Mouse (Mus musculus): ENCODE measurements at regions not wholly inside any gene's neighbourhood (a gene's known extent, or its start where the extent isn't known, plus 50 kb on each side); places are given as distances from the start of the nearest gene placed in this dataset.

DNA sequence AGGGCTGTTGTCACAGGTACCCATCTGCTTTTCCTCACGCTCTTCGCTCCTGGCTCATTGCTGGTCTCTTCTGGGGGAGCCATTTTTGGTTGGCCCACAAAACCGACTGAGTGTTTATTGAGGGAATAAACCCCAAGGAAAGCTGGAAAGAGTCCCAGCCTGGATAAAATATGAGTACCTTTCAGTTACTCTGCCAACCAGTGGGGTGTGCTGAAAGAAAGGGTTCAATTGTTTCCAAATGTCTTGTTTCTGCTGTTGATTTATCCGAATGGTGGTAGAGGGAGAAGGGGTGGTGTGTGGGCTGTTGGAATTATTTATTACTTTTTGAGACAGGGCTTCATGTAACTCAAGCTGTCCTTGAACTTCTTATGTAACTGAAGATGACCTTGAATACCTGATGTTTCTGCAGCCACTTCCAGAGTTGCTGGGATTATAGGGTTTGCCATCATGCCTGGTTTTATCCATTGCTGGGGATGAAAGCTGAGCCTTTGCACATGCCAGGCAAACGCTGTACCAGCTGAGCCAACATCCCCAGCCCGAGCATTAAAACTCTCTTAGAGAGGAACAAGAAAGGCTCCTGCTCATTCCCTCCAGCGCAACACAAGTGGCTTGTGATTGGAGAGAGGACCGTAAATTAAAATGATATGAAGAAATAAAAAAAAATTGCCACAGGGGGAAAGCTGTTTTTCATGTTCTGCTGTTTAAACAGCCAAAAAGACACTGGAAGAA lies 194.1 kb downstream of the Hhipl2 start:
- Histone ChIP-seq H3K9me3 (ENCODE audit: control insufficient read depth, low read length) (no peaks in the 10 kb centered on the region), H3K4me2 (ENCODE audit: low read depth, low read length) (no peak overlapping the region), H3K9ac (ENCODE audit: low read depth, low read length) (no peak overlapping the region), H3K36me3 (ENCODE audit: control insufficient read depth, insufficient read depth, low read length) (no peaks in the 10 kb centered on the region), H3K27ac (ENCODE audit: low read length) (peak overlapping the region; percentile 2; the same call in 1 of the 2 replicates), H3K27me3 (replicated peaks; ENCODE audit: control insufficient read depth, insufficient read depth, low read length) (no peaks in the 10 kb centered on the region), H3K4me3 (ENCODE audit: low read length) (no peak overlapping the region), H3K4me1 (ENCODE audit: control insufficient read depth, insufficient read depth, low read length) (no peaks in the 10 kb centered on the region)
- no peak for ATAC-seq
- 67% methylated on average over 8 of the region's 8 CpGs for WGBS

DNA sequence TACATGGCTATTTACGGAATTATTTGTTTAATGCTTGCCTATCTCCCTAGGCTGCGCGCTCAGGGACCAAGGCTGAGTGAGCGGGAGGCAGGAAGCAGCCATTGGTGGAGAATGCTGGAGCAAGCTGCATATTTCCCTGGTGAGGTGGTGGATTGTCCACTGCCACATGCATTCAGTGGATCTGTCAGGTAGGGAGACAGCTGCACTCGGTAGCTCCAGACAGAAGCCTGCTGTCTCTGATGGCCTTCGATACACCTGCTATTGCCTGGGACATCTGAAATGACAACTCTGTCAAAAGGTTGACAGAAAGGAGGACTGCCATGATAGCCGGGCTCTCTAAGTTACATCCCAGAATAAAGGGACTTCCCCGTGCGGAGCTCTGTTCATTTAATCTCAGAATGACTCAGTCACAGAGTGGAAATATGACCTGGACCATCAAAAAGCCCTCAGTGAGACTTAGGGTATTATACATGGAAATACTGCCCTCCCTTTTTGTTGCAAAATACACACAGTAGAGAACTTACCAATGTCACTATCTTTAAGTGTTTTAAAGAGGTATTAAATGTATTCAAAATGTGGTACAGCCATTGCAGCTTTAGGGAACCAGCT lies 201.5 kb downstream of the Hhipl2 start:
- Histone ChIP-seq H3K4me3 (ENCODE audit: low read length) (no peak overlapping the region), H3K27me3 (replicated peaks; ENCODE audit: control insufficient read depth, insufficient read depth, low read length) (no peaks in the 10 kb centered on the region), H3K9ac (ENCODE audit: low read depth, low read length) (no peak overlapping the region), H3K4me1 (ENCODE audit: control insufficient read depth, insufficient read depth, low read length) (no peaks in the 10 kb centered on the region), H3K9me3 (ENCODE audit: control insufficient read depth, low read length) (no peaks in the 10 kb centered on the region), H3K36me3 (ENCODE audit: control insufficient read depth, insufficient read depth, low read length) (no peaks in the 10 kb centered on the region), H3K4me2 (ENCODE audit: low read depth, low read length) (no peak overlapping the region), H3K27ac (ENCODE audit: low read length) (no peak overlapping the region)
- 82% methylated on average over 9 of the region's 9 CpGs for WGBS
- ATAC-seq, result no peak

DNA sequence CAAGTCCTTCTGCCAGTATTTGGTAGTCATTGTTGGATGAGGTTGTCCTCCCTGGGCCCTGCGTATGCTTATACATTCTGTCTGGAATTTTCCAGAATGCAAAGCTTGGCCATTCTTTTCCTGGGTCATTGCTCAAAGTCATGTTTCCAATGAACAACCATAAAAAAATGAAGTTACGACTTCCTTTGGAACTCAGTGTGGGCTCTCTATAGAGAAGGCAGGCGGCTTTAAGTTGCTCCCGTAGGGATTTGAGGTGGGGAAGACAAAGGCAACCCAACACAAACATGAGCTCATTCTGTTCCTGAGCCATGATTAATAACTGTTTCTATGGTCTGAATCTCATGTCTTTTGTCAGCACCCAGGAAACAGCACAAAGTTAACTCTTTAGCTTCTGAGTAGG lies 204.3 kb downstream of the Hhipl2 start:
- H3K9me3 ChIP-seq (ENCODE audit: control insufficient read depth, low read length), result no peaks in the 10 kb centered on the region
- no peak overlapping the region for H3K27ac ChIP-seq (ENCODE audit: low read length)
- no peaks in the 10 kb centered on the region for H3K27me3 ChIP-seq (replicated peaks; ENCODE audit: control insufficient read depth, insufficient read depth, low read length)
- H3K4me3 ChIP-seq (ENCODE audit: low read length), result no peak overlapping the region
- H3K9ac ChIP-seq (ENCODE audit: low read depth, low read length), result no peak overlapping the region
- no peak for ATAC-seq
- no peak overlapping the region for H3K4me2 ChIP-seq (ENCODE audit: low read depth, low read length)
- no peaks in the 10 kb centered on the region for H3K36me3 ChIP-seq (ENCODE audit: control insufficient read depth, insufficient read depth, low read length)
- 63% methylated on average over 4 of the region's 4 CpGs for WGBS
- H3K4me1 ChIP-seq (ENCODE audit: control insufficient read depth, insufficient read depth, low read length), result no peaks in the 10 kb centered on the region

DNA sequence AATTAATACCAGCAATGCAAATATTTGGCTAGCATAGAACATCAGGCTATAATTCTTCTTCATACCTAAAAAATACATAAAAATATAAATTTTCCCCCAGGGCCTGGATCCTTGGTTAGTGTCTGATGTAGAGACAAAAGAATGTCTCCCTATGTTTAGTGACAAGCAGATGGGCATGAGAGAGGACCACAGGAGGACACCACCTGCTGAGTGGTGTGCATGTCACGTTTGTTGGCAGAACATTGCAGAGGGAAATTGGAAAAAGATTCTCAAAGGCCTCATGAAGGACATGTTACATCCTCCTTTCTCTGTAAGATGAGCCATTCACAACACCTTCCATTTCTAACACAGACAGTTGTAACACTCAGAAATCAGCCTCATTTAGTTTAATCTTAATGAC lies 206.3 kb downstream of the Hhipl2 start:
- Histone ChIP-seq H3K9ac (ENCODE audit: low read depth, low read length) (no peak overlapping the region), H3K36me3 (ENCODE audit: control insufficient read depth, insufficient read depth, low read length) (no peaks in the 10 kb centered on the region), H3K27me3 (replicated peaks; ENCODE audit: control insufficient read depth, insufficient read depth, low read length) (no peaks in the 10 kb centered on the region), H3K4me1 (ENCODE audit: control insufficient read depth, insufficient read depth, low read length) (no peaks in the 10 kb centered on the region), H3K4me3 (ENCODE audit: low read length) (no peak overlapping the region), H3K4me2 (ENCODE audit: low read depth, low read length) (no peak overlapping the region), H3K27ac (ENCODE audit: low read length) (no peak overlapping the region), H3K9me3 (ENCODE audit: control insufficient read depth, low read length) (no peaks in the 10 kb centered on the region)
- WGBS, result 64% methylated on average over 1 of the region's 1 CpGs
- no peak for ATAC-seq

DNA sequence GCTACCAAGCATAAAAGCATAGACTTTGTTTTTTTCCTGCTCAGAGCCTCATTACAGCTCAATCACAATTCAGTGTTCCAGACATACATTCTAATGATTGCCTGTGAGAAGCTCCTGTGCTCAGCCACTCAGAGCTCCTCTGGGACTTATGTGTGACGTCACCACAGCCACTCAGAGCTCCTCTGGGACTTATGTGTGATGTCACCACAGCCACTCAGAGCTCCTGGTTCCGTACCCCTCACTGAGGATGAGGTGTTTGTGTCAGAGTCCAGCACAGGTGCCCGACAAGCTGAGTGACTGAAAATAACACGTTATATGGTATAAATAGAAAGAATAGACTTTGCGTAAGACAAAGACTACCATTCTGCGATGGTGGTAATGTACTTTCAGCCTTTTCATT lies 215.8 kb downstream of the Hhipl2 start:
- Histone ChIP-seq H3K9ac (ENCODE audit: low read depth, low read length) (no peak overlapping the region), H3K4me1 (ENCODE audit: control insufficient read depth, insufficient read depth, low read length) (no peaks in the 10 kb centered on the region), H3K27ac (ENCODE audit: low read length) (no peak overlapping the region), H3K27me3 (replicated peaks; ENCODE audit: control insufficient read depth, insufficient read depth, low read length) (no peaks in the 10 kb centered on the region), H3K9me3 (ENCODE audit: control insufficient read depth, low read length) (no peaks in the 10 kb centered on the region), H3K4me2 (ENCODE audit: low read depth, low read length) (no peak overlapping the region), H3K36me3 (ENCODE audit: control insufficient read depth, insufficient read depth, low read length) (no peaks in the 10 kb centered on the region), H3K4me3 (ENCODE audit: low read length) (no peak overlapping the region)
- 80% methylated on average over 6 of the region's 6 CpGs for WGBS
- ATAC-seq, result no peak

DNA sequence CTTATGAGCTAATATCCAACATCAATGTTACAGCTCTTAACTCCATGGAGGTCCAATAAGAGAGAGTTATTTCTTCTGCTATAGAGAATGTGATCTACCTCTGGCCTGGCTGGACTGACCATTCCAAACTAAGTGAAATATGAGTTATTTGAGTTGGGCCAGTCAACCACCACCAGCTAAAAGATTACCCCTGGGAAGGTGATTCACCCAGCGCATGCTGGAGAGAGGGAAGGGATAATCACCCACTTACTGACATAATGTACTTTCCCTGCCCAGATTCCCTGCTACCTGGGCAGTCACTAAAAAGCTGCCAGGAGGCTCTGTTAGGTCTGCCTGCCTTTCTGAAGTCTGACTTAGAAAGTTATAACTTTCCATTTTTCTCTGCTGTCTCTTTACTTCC lies 216.8 kb downstream of the Hhipl2 start:
- H3K4me2 ChIP-seq (ENCODE audit: low read depth, low read length), result no peak overlapping the region
- H3K9me3 ChIP-seq (ENCODE audit: control insufficient read depth, low read length), result no peaks in the 10 kb centered on the region
- H3K27me3 ChIP-seq (replicated peaks; ENCODE audit: control insufficient read depth, insufficient read depth, low read length), result no peaks in the 10 kb centered on the region
- no peak overlapping the region for H3K27ac ChIP-seq (ENCODE audit: low read length)
- WGBS, result 94% methylated on average over 1 of the region's 1 CpGs
- H3K4me1 ChIP-seq (ENCODE audit: control insufficient read depth, insufficient read depth, low read length), result no peaks in the 10 kb centered on the region
- H3K9ac ChIP-seq (ENCODE audit: low read depth, low read length), result no peak overlapping the region
- no peak for ATAC-seq
- no peaks in the 10 kb centered on the region for H3K36me3 ChIP-seq (ENCODE audit: control insufficient read depth, insufficient read depth, low read length)
- H3K4me3 ChIP-seq (ENCODE audit: low read length), result no peak overlapping the region

DNA sequence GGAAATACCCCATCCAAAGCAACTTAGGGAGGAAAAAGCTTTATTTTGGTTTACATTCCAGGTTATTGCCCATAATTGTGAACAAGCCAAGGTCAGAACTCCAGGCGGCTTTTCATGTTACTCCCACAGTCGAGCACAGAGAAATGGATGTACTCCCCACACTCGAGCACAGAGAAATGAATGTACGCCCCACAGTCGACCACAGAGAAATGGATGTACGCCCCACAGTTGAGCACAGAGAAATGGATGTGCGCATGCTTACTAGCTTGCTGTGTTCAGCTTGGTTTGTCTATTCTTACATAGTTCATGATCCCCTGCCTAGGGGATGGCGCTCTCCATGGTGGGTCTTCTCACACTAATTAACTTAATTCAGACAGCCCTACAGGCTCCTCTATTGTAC lies 219.2 kb downstream of the Hhipl2 start:
- Histone ChIP-seq H3K9ac (ENCODE audit: low read depth, low read length) (no peak overlapping the region), H3K27me3 (replicated peaks; ENCODE audit: control insufficient read depth, insufficient read depth, low read length) (no peaks in the 10 kb centered on the region), H3K4me1 (ENCODE audit: control insufficient read depth, insufficient read depth, low read length) (no peaks in the 10 kb centered on the region), H3K27ac (ENCODE audit: low read length) (no peak overlapping the region), H3K4me3 (ENCODE audit: low read length) (no peak overlapping the region), H3K9me3 (ENCODE audit: control insufficient read depth, low read length) (no peaks in the 10 kb centered on the region), H3K36me3 (ENCODE audit: control insufficient read depth, insufficient read depth, low read length) (no peaks in the 10 kb centered on the region), H3K4me2 (ENCODE audit: low read depth, low read length) (no peak overlapping the region)
- ATAC-seq, result no peak
- 85% methylated on average over 8 of the region's 8 CpGs for WGBS

DNA sequence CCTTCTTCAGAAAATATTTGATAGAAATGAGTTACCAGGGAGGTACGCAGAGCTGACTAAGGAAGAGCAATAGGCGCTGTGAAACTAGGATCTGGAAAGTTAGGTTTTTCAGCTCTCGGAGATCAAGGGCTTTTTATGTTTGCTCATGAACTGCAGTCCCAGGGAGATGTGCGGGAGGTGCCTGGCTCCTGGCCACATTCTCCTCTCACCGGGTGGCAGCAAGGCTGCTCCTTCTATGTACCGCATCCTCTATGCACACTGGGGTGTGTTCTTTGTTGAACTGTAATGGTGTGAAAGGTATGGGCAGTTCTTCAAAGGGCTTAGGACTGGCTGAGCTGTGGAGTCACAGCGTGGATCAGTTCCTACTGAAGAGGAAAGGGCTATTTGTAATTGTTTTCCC lies 221.3 kb downstream of the Hhipl2 start:
- no peak overlapping the region for H3K4me2 ChIP-seq (ENCODE audit: low read depth, low read length)
- no peaks in the 10 kb centered on the region for H3K9me3 ChIP-seq (ENCODE audit: control insufficient read depth, low read length)
- no peak overlapping the region for H3K4me3 ChIP-seq (ENCODE audit: low read length)
- H3K27ac ChIP-seq (ENCODE audit: low read length), result no peak overlapping the region
- no peak overlapping the region for H3K9ac ChIP-seq (ENCODE audit: low read depth, low read length)
- no peaks in the 10 kb centered on the region for H3K4me1 ChIP-seq (ENCODE audit: control insufficient read depth, insufficient read depth, low read length)
- WGBS, result 41% methylated on average over 7 of the region's 7 CpGs
- no peaks in the 10 kb centered on the region for H3K36me3 ChIP-seq (ENCODE audit: control insufficient read depth, insufficient read depth, low read length)
- ATAC-seq, result no peak
- H3K27me3 ChIP-seq (replicated peaks; ENCODE audit: control insufficient read depth, insufficient read depth, low read length), result no peaks in the 10 kb centered on the region

DNA sequence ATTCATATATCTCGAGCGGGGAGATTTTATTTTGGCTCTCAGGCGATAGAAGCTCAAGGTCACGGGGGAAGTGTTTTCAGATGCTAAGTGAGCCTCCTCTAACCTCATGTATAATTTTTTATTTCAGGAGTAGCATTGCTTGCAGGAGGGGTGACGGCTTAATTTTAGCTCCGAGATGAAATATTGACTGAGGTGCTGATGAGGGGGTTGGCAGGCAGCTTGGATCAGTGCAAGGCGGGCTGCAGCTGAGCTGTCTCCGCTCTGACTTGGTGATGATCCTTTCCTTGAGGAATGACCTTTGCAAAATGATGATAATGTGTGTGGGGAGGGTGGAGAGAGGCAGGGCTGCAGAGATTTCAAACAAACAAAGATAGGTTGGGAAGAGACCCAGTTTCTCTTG lies 222.6 kb downstream of the Hhipl2 start:
- H3K27me3 ChIP-seq (replicated peaks; ENCODE audit: control insufficient read depth, insufficient read depth, low read length), result no peaks in the 10 kb centered on the region
- no peak overlapping the region for H3K27ac ChIP-seq (ENCODE audit: low read length)
- 66% methylated on average over 8 of the region's 8 CpGs for WGBS
- no peak overlapping the region for H3K9ac ChIP-seq (ENCODE audit: low read depth, low read length)
- no peak for ATAC-seq
- no peaks in the 10 kb centered on the region for H3K36me3 ChIP-seq (ENCODE audit: control insufficient read depth, insufficient read depth, low read length)
- H3K4me3 ChIP-seq (ENCODE audit: low read length), result no peak overlapping the region
- H3K4me2 ChIP-seq (ENCODE audit: low read depth, low read length), result no peak overlapping the region
- H3K4me1 ChIP-seq (ENCODE audit: control insufficient read depth, insufficient read depth, low read length), result no peaks in the 10 kb centered on the region
- no peaks in the 10 kb centered on the region for H3K9me3 ChIP-seq (ENCODE audit: control insufficient read depth, low read length)

DNA sequence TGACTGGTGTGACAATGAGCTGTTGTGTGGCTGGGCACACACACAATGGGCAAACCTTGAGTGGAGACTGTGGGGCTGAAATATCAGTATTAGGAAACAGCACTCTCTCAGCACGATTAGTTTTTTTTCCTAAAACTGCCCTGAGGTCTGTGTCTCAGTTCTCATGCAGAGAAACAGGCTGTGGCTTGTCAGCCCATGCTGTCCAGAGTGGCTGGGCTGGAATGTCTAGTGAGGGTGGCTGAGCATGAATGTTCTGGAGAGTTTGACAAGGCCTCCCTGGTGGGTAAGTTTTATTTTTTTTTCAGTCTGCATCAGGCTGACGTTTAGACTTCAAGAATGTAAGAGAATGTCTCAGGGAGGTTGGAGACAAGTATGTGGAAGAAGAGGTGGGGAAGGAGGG lies 226.0 kb downstream of the Hhipl2 start:
- H3K27ac ChIP-seq (ENCODE audit: low read length), result no peak overlapping the region
- no peaks in the 10 kb centered on the region for H3K36me3 ChIP-seq (ENCODE audit: control insufficient read depth, insufficient read depth, low read length)
- ATAC-seq, result no peak
- H3K9ac ChIP-seq (ENCODE audit: low read depth, low read length), result no peak overlapping the region
- H3K4me3 ChIP-seq (ENCODE audit: low read length), result no peak overlapping the region
- H3K4me1 ChIP-seq (ENCODE audit: control insufficient read depth, insufficient read depth, low read length), result no peaks in the 10 kb centered on the region
- WGBS, result 39% methylated on average over 2 of the region's 2 CpGs
- no peaks in the 10 kb centered on the region for H3K27me3 ChIP-seq (replicated peaks; ENCODE audit: control insufficient read depth, insufficient read depth, low read length)
- no peaks in the 10 kb centered on the region for H3K9me3 ChIP-seq (ENCODE audit: control insufficient read depth, low read length)
- no peak overlapping the region for H3K4me2 ChIP-seq (ENCODE audit: low read depth, low read length)

All from intestine, embryonic 16.5 days (tissue).